Mouse (Mus musculus): ENCODE data around the gene Islr. TPM values are rescaled to one million over a fixed set of nuclear protein-coding genes. Genes with fewer than 3 reads are reported as not detected.

Gene Islr
- total and polyA plus RNA-seq, 3 experiments: not detected

GRCm38 (mm10) chr9:58201091-58201842 lies 2.8 kb downstream of the Islr start:
- Histone ChIP-seq H3K9me3 (replicated peaks; ENCODE audit: insufficient read depth, low read length) (no peaks in the 10 kb centered on the region), H3K36me3 (ENCODE audit: control insufficient read depth in 1 of 2, insufficient read depth in 2 of 2, low read length in 2 of 2) (no peaks in the 10 kb centered on the region), H3K4me3 (ENCODE audit: control insufficient read depth in 1 of 2, insufficient read depth in 1 of 2, low read depth in 2 of 2, low read length in 2 of 2) (no peak overlapping the region), H3K27ac (ENCODE audit: control insufficient read depth, low read depth, low read length) (no peak overlapping the region), H3K27me3 (ENCODE audit: control insufficient read depth in 1 of 2, insufficient read depth in 2 of 2, low read length in 2 of 2) (no peaks in the 10 kb centered on the region), H3K4me1 (ENCODE audit: control insufficient read depth in 1 of 2, insufficient read depth in 2 of 2, low read length in 2 of 2) (peaks cover 0 to 3% of the 10 kb centered on the region in 2 experiments; a peak in 1 of 4 replicates), H3K79me2 (ENCODE audit: control insufficient read depth, insufficient read depth, low read length, poor library complexity) (no peaks in the 10 kb centered on the region), H3K9ac (ENCODE audit: control insufficient read depth, low read depth, low read length, poor library complexity, severe bottlenecking) (no peak overlapping the region)
- no peak for TF ChIP-seq ETS1 (IDR thresholded peaks at IDR 0.05; ENCODE audit: low read depth, low read length)
- no peak for TF ChIP-seq HCFC1 (IDR thresholded peaks at IDR 0.05; ENCODE audit: low read depth, low read length)
- no peak for TF ChIP-seq UBTF (IDR thresholded peaks at IDR 0.05; ENCODE audit: borderline replicate concordance, insufficient read depth, low read depth, low read length)
- no peak for TF ChIP-seq NELFE (IDR thresholded peaks at IDR 0.05; ENCODE audit: low read depth, low read length)
- TF ChIP-seq ZNF384 (IDR thresholded peaks at IDR 0.05; ENCODE audit: low read depth, low read length): no peak
- no peak for DNase-seq (ENCODE audit: low read depth, low spot score)

GRCm38 (mm10) chr9:58200270-58201090 lies 3.6 kb downstream of the Islr start:
- no peak overlapping the region for H3K27ac ChIP-seq (ENCODE audit: control insufficient read depth, low read depth, low read length)
- H3K36me3 ChIP-seq (ENCODE audit: control insufficient read depth in 1 of 2, insufficient read depth in 2 of 2, low read length in 2 of 2): no peaks in the 10 kb centered on the region
- H3K27me3 ChIP-seq (ENCODE audit: control insufficient read depth in 1 of 2, insufficient read depth in 2 of 2, low read length in 2 of 2): no peaks in the 10 kb centered on the region
- TF ChIP-seq RAD21 (IDR thresholded peaks at IDR 0.05; ENCODE audit: low read depth, low read length) (no peak), CHD2 (IDR thresholded peaks at IDR 0.05; ENCODE audit: low read length) (no peak), POLR2A (IDR thresholded peaks at IDR 0.05; ENCODE audit: control insufficient read depth in 1 of 2, insufficient read depth in 1 of 2, low read depth in 1 of 2, low read length in 2 of 2, poor library complexity in 1 of 2) (no peak), SMC3 (IDR thresholded peaks at IDR 0.05; ENCODE audit: low read depth, low read length) (no peak), ZNF384 (IDR thresholded peaks at IDR 0.05; ENCODE audit: low read depth, low read length) (no peak), KAT2A (conservative IDR thresholded peaks at IDR 0.05; ENCODE audit: low read depth, low read length) (no peak), USF2 (IDR thresholded peaks at IDR 0.05; ENCODE audit: borderline replicate concordance in 1 of 2, insufficient read depth in 1 of 2, low read depth in 1 of 2, low read length in 2 of 2) (no peak), JUND (IDR thresholded peaks at IDR 0.05; ENCODE audit: low read depth, low read length) (no peak), MYC (IDR thresholded peaks at IDR 0.05; ENCODE audit: low read depth, low read length) (no peak), MAZ (IDR thresholded peaks at IDR 0.05; ENCODE audit: low read depth, low read length) (no peak), TCF12 (IDR thresholded peaks at IDR 0.05; ENCODE audit: low read depth, low read length) (no peak)
- no peak for DNase-seq (ENCODE audit: low read depth, low spot score)
- H3K9me3 ChIP-seq (replicated peaks; ENCODE audit: insufficient read depth, low read length): no peaks in the 10 kb centered on the region
- no peak overlapping the region for H3K4me3 ChIP-seq (ENCODE audit: control insufficient read depth in 1 of 2, insufficient read depth in 1 of 2, low read depth in 2 of 2, low read length in 2 of 2)
- no peaks in the 10 kb centered on the region for H3K79me2 ChIP-seq (ENCODE audit: control insufficient read depth, insufficient read depth, low read length, poor library complexity)
- peaks cover 0 to 3% of the 10 kb centered on the region in 2 experiments; a peak in 1 of 4 replicates for H3K4me1 ChIP-seq (ENCODE audit: control insufficient read depth in 1 of 2, insufficient read depth in 2 of 2, low read length in 2 of 2)
- H3K9ac ChIP-seq (ENCODE audit: control insufficient read depth, low read depth, low read length, poor library complexity, severe bottlenecking): no peak overlapping the region

Data from MEL (cell line).